Mouse (Mus musculus) kidney, adult 2 months (tissue): ENCODE measurements around the gene Heatr6.

Experiments
- CTCF ChIP-seq: fragments of 200-500 bp; conservative IDR thresholded peaks from 2 replicates; pipeline ENCODE4 v1.5.1; 2011; ENCODE audit warnings: low read depth, mild to moderate bottlenecking, control low read depth, low read length, moderate library complexity, mixed read lengths; ENCODE audit not compliant: insufficient read depth, insufficient read length
- POLR2A ChIP-seq: fragments of 200-500 bp; IDR thresholded peaks from one replicate; pipeline ENCODE4 v1.6.1; 2011; ENCODE audit warnings: low read depth, low read length, control low read depth

DNA sequence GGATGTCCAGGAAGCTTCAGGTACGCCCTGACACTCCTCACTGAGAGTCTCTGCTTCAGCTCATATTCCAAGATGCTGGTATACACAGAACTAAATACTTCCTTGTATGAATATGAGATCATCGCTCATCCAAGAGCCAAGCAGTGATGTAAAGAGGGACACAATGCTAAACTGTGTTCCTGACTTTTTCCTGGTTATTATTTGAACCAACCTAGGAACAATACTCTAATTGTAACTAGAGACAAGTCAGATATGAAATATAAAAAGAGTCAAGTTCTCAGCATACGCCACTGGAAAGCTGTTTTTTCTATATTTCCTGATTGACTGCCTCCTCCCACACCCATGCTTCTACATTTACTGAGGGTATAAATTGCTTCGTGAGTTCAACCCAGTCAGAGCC, 44.8 kb upstream of the Heatr6 start, which contains the start of gene Wfdc18:
- no peak for TF ChIP-seq CTCF
- TF ChIP-seq POLR2A, result no peak
